Mouse (Mus musculus) heart, embryonic 13.5 days (tissue): Measurements from ENCODE around the gene Pou2f1. TPM values are rescaled to one million over a fixed set of nuclear protein-coding genes. Genes with fewer than 3 reads are reported as not detected.

Experiments
- ATAC-seq: fragments of 200-750 bp; cut with Nextera tagmentation; 2 replicates; pipeline ENCODE4 v1.8.0; 2017; ENCODE audit warnings: moderate TSS enrichment; ENCODE audit not compliant: insufficient number of reproducible peaks, low FRiP score, low TSS enrichment; ENCODE audit errors: extremely low read depth
- H3K27ac ChIP-seq: fragments of 300-500 bp; sonication (generic); replicated peaks from 2 replicates; pipeline ENCODE4 v1.5.1; 2015; ENCODE audit warnings: moderate library complexity, mild to moderate bottlenecking, inconsistent platforms
- H3K27me3 ChIP-seq: fragments of 300-500 bp; sonication (generic); replicated peaks from 2 replicates; pipeline ENCODE4 v1.6.1; 2015; ENCODE audit warnings: mild to moderate bottlenecking, inconsistent platforms
- H3K36me3 ChIP-seq: fragments of 300-500 bp; sonication (generic); 2 replicates; pipeline ENCODE4 v1.6.1; 2015; ENCODE audit warnings: mild to moderate bottlenecking, inconsistent platforms
- H3K4me1 ChIP-seq: fragments of 300-500 bp; sonication (generic); 2 replicates; pipeline ENCODE4 v1.6.1; 2015; ENCODE audit warnings: inconsistent platforms
- H3K4me2 ChIP-seq: fragments of 300-500 bp; sonication (generic); 2 replicates; pipeline ENCODE4 v1.6.1; 2015; ENCODE audit warnings: inconsistent platforms, mild to moderate bottlenecking, moderate library complexity
- H3K4me3 ChIP-seq: fragments of 300-500 bp; sonication (generic); 2 replicates; pipeline ENCODE4 v1.5.1; 2015; ENCODE audit warnings: moderate library complexity, mild to moderate bottlenecking, inconsistent platforms
- H3K9ac ChIP-seq: fragments of 300-500 bp; sonication (generic); 2 replicates; pipeline ENCODE4 v1.6.1; 2015; ENCODE audit warnings: inconsistent platforms, mild to moderate bottlenecking, moderate library complexity
- H3K9me3 ChIP-seq: fragments of 300-500 bp; sonication (generic); 2 replicates; pipeline ENCODE4 v1.6.1; 2016; ENCODE audit warnings: inconsistent platforms
- WGBS: fragments of 180-500 bp; shearing (Covaris S2); methylation state at CpG from one replicate; pipeline ENCODE4 v1.1.7; 2015; ENCODE audit warnings: mixed read lengths; 5-methylcytosine and 5-hydroxymethylcytosine counted together
- polyA plus RNA-seq: library from polyadenylated mRNA; unstranded; fragments of >200 nt; fragmentation: Nextera tagmentation; extraction: Ambion mirVana; gene quantifications from 2 replicates; pipeline ENCODE4 v1.2.1, GENCODE M21; 2015

Gene Pou2f1
- polyA plus RNA-seq, 1 experiment from 2014 or later = 9.3 TPM

DNA sequence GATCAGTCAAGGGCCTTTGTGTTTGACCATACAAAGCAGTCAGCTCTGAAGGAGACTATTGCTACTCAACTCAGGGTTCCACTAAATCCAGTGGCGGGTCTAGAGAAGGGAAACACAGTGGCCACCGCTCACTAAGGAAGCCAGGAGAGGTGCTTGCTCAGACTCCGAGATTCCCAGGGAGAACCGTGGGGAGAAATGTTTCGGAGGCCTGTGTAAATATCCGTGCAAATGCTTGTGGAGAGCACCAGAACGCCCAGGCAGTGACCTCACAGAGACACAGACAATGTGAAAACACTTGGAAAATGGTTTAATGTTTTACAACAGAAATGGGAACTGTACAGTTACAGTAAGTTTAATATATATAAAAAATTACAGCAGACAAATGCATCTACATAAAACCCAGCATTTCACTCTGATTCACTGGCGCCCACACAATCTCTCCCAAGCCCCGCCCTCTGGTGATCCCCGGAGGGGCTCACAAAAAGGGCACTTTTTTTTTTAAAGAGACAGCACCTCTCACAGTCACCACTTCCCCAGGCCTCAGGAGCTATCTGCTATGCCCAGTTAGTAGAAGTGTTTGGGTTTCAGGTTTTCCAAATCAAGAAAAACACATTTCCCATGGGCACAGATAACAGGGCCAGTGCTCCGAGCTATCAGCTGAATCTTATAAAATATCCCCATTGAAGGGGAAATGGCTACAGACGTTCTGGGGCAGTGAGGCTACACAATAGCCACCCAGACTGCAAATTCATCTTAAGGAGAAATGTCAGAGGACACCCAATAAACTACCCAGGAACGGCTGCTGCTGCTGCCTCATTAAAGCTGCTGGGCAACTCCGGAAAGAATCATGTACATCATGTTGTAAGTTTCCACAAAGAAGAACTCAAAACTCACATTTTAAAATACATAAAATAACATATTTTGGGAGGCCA lies 137.3 kb downstream of the Pou2f1 start:
- Histone ChIP-seq H3K9ac (no peak overlapping the region), H3K36me3 (peaks cover 23% of the 10 kb centered on the region; the same call in 1 of the 2 replicates), H3K4me3 (no peak overlapping the region), H3K4me1 (peaks cover 24% of the 10 kb centered on the region), H3K27ac (peak overlapping the region; percentile 4), H3K4me2 (no peak overlapping the region), H3K27me3 (no peaks in the 10 kb centered on the region), H3K9me3 (no peaks in the 10 kb centered on the region)
- ATAC-seq = no peak
- WGBS = 46% methylated on average over 14 of the region's 14 CpGs

DNA sequence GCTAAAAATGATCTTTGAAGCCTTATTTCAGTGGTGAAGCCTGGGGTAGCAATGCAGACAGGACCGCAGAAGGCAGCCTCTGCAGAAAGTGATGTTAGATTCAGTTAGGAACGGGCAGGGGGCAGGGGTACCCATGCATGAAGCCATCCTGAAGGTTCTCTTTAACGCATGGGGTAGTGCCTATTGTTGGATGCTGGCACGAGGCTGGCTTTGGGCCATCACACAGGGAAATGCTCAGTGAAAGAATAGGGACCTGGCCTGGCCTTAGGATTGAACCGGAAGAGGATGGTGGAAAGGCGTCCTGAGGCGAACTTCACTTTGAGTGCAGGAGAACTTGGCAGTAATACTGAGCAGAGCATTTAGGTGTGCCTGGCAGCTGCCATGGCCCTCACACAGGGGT lies 140.4 kb downstream of the Pou2f1 start:
- Histone ChIP-seq H3K4me3 (no peak overlapping the region), H3K9me3 (no peaks in the 10 kb centered on the region), H3K27ac (no peak overlapping the region), H3K9ac (no peak overlapping the region), H3K4me2 (no peak overlapping the region), H3K4me1 (peaks cover 24% of the 10 kb centered on the region), H3K27me3 (no peaks in the 10 kb centered on the region), H3K36me3 (peaks cover 6% of the 10 kb centered on the region; the same call in 1 of the 2 replicates)
- no peak for ATAC-seq
- WGBS = 82% methylated on average over 7 of the region's 7 CpGs

DNA sequence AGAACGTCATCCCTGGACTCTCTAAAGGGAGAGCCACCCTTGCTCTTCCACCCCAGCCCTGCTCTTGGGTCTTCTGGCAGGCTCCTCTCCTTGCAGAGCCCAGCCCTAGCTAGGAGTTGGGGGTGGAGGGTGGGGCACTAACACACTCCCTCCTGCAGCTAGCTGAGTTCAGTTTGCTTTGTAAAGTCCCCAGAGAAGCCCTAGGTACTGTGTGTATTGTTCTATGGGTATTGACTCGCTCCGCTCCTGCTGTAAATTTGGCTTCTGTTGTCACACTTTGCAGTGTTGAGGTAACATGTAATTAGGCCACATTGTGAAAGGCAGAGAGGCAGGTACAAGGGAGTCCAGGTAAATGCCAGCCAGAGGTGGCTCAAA lies 141.3 kb downstream of the Pou2f1 start:
- no peak overlapping the region for H3K27ac ChIP-seq
- WGBS = 84% methylated on average over 3 of the region's 3 CpGs

DNA sequence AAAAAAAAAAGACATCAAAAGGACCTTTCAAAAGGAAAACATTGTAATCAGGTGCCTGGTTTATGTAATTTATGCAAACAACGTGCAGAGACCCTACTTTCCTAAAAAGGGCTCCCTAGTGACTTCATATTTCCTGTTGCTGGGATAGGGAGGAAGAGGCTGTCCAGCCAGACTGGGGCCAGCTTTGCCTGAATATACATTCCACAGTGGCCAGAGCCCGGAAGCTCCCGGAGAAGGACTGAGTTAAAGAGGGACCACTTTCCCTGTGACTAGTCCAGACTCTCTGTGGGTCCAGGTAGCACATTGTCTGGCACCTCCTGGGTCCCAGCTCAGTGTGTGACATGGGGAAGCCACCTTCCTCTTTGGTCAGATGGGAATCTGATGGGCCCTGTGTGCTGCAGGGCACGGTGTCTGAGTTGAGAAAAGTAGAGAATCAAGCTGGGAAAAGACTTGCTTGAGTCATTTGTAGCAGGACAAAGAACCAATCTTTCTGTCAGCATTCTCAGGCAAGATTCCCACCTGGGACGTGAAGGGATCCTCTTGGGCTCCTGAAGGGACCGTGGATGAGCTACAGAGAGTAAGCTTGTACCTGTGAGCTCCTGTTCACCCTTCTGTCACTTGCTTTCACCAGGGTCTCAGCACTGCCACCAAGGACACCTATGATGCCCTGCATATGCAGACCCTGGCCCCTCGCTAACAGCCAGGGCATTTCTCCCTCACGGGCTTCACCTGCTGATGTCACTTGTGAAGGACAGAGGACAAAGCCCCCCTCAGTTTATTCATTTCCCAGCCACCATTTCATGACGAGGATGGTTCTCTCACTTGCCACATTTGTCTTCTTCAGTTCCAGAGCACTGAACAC lies 141.9 kb downstream of the Pou2f1 start:
- no peak overlapping the region for H3K4me2 ChIP-seq
- H3K27me3 ChIP-seq = 0 out of 2 replicates have a peak, but pooled peaks cover 3% of the 10 kb centered on the region
- ATAC-seq = no peak
- H3K27ac ChIP-seq = peak overlapping the region; percentile 31
- H3K36me3 ChIP-seq = no peaks in the 10 kb centered on the region
- no peak overlapping the region for H3K9ac ChIP-seq
- no peaks in the 10 kb centered on the region for H3K9me3 ChIP-seq
- no peak overlapping the region for H3K4me3 ChIP-seq
- H3K4me1 ChIP-seq = peaks cover 21% of the 10 kb centered on the region
- WGBS = 55% methylated on average over 9 of the region's 9 CpGs

More for the DNA sequence above, 141.3 kb downstream of the Pou2f1 start:
- no peak overlapping the region for H3K4me2 ChIP-seq
- ATAC-seq = no peak
- peaks cover 24% of the 10 kb centered on the region for H3K4me1 ChIP-seq
- no peaks in the 10 kb centered on the region for H3K9me3 ChIP-seq
- H3K27me3 ChIP-seq = no peaks in the 10 kb centered on the region
- H3K9ac ChIP-seq = no peak overlapping the region
- no peaks in the 10 kb centered on the region for H3K36me3 ChIP-seq
- no peak overlapping the region for H3K4me3 ChIP-seq

DNA sequence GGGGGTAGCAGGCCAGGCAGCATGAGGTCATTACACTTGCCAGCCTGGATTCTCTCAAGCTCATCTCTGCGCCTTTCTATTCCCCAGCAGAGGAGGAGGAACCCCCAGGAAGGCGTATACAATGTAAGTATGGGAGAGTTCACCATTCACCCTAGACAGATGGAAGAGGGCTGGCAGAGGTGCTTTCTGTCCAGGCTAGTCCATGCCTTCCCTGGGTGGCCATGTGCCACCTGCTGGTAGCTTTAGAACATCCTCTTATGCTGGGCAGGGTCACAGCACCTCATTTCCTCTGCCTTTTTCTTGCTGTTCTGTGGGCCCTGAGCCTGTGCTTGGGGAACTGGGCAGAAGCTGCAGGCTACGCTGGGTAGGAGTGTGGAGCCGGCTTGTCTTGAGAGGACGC lies 144.1 kb downstream of the Pou2f1 start:
- Histone ChIP-seq H3K9me3 (no peaks in the 10 kb centered on the region), H3K4me3 (no peak overlapping the region), H3K4me1 (peaks cover 10% of the 10 kb centered on the region; the same call in 1 of the 2 replicates), H3K27me3 (0 out of 2 replicates have a peak, but pooled peaks cover 7% of the 10 kb centered on the region), H3K9ac (no peak overlapping the region), H3K27ac (no peak overlapping the region), H3K4me2 (no peak overlapping the region), H3K36me3 (no peaks in the 10 kb centered on the region)
- no peak for ATAC-seq
- 74% methylated on average over 5 of the region's 5 CpGs for WGBS

DNA sequence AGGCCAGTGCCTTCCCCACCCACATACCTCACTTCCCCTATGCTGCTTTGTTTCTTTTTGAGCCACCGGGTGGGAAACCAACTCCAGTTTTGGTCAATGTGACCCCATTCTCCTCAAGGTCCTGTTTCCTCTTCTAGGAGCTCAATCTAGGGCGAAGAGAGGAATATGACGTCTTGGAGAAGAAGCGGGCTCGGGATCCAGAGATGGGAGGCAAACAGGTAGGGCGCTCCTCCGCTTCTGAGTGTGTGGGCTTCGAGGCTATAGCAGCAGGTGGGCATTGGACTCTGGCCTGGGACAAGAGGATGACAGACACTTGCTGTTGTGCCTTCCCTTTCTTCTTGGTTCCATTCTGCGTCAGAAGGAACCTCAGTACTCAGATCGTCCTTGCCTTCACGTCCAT lies 145.2 kb downstream of the Pou2f1 start:
- no peak overlapping the region for H3K4me2 ChIP-seq
- H3K9ac ChIP-seq = no peak overlapping the region
- H3K4me1 ChIP-seq = peaks cover 10% of the 10 kb centered on the region; the same call in 1 of the 2 replicates
- no peak overlapping the region for H3K4me3 ChIP-seq
- 83% methylated on average over 11 of the region's 11 CpGs for WGBS
- no peaks in the 10 kb centered on the region for H3K9me3 ChIP-seq
- peaks cover 16% of the 10 kb centered on the region for H3K27me3 ChIP-seq
- H3K27ac ChIP-seq = no peak overlapping the region
- H3K36me3 ChIP-seq = no peaks in the 10 kb centered on the region
- no peak for ATAC-seq

DNA sequence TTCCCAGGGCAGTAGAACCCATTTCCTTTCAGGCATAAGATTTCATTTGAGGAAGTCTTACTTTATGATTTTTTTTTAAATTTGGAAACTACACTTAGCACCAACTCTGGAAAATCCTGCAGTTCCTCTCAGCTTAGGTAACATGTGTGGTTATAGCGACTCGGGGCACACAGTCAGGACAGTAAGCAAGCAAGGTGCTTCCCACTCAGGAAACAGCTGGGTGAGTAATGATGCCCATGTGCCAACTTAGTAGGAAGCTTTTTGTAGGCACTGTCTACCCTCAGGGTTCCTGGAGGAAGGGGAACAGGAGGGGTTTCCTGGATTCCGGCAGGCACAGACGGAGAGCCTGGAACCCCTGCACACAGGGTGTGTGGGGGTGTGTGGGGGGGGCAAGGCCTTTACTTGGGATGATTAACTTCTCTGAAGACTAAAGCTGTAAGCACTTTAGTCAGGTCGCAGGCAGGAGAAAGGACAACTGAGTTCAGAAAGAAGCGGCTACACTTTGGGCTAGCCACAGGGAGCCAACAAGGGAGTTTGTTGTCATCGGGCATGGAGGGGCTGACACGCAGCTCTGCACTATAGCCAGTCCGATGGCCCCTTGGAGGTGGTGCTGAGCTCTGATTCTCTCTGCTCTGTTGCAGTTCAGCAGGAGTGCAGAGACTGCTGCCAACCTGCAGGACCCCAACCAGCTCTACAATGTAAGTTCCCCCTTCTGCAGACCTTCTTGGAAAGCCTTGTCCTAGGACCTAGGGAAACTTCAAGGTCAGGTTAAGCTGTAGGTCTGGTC lies 146.5 kb downstream of the Pou2f1 start:
- Histone ChIP-seq H3K27me3 (peaks cover 22% of the 10 kb centered on the region), H3K27ac (no peak overlapping the region), H3K4me2 (no peak overlapping the region), H3K9me3 (no peaks in the 10 kb centered on the region), H3K9ac (no peak overlapping the region), H3K36me3 (no peaks in the 10 kb centered on the region), H3K4me3 (no peak overlapping the region), H3K4me1 (peaks cover 6% of the 10 kb centered on the region; the same call in 1 of the 2 replicates)
- no peak for ATAC-seq
- 55% methylated on average over 9 of the region's 9 CpGs for WGBS

DNA sequence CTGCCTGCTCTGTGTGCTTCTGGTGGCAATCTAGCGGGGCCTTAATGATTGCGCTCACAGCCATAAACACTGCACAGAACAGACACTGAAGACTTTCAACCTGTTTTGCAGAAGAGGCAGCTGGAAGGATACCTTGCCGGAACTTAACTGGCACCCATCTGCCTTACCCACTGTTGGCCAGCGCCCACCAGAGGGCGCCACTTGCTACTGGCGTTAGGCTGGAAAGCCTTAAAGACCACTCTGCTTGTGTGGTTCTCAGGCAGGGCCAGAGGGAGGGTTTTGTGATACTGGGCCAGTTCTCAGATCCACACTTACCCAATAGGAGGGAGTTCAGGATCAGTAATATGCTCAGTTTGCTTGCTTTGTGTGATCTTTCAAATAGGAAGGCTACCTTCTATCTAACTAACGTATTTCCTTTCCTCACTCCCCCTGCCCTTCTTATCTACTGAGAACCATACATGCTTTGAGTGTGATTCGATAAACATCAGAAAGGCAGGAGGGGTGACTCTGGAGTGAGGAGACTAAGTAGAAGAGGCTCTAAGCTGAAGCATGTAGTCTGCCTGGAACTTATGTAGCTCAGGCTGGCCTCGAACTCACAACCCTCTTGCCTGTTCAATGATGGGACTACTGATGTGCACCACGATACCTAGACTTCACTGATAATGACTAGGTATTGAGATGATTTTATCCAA lies 148.6 kb downstream of the Pou2f1 start:
- H3K4me1 ChIP-seq = peaks cover 6% of the 10 kb centered on the region
- H3K9me3 ChIP-seq = no peaks in the 10 kb centered on the region
- no peak overlapping the region for H3K4me3 ChIP-seq
- H3K27me3 ChIP-seq = peaks cover 22% of the 10 kb centered on the region
- no peak overlapping the region for H3K4me2 ChIP-seq
- no peak overlapping the region for H3K27ac ChIP-seq
- 52% methylated on average over 10 of the region's 10 CpGs for WGBS
- no peaks in the 10 kb centered on the region for H3K36me3 ChIP-seq
- no peak overlapping the region for H3K9ac ChIP-seq
- ATAC-seq = no peak

DNA sequence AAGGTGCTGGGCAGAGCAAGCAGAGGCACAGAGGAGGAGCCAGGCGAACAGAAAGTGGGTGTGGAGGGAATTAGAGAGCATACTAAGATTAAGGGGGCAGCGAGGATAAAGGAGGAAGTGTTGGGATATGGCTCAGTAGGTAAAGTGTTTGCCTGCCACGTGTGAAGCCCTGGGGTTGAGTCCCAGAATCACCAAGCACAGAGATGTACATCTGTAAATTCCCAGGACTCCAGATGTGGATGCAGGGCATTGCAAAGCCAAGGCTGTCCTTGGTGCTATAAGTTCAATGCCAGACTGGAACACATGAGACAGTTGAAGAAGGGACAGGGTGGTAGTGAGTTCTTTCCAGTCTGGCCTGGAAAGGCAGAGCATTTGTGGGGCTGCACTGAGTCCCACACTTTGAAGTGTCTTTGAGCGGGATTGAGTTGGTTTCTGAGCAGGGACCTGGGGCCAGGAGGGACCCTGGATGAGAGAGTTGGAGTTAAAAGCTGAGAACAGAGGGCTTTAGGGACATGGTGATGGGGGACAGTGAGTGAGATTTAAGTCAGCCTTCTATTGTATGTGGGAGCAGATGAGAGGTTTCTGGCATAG lies 149.3 kb downstream of the Pou2f1 start:
- Histone ChIP-seq H3K9me3 (no peaks in the 10 kb centered on the region), H3K9ac (no peak overlapping the region), H3K4me2 (no peak overlapping the region), H3K27me3 (peaks cover 22% of the 10 kb centered on the region), H3K27ac (no peak overlapping the region), H3K4me1 (peaks cover 8% of the 10 kb centered on the region), H3K36me3 (no peaks in the 10 kb centered on the region), H3K4me3 (no peak overlapping the region)
- ATAC-seq = no peak
- WGBS = 57% methylated on average over 4 of the region's 4 CpGs

DNA sequence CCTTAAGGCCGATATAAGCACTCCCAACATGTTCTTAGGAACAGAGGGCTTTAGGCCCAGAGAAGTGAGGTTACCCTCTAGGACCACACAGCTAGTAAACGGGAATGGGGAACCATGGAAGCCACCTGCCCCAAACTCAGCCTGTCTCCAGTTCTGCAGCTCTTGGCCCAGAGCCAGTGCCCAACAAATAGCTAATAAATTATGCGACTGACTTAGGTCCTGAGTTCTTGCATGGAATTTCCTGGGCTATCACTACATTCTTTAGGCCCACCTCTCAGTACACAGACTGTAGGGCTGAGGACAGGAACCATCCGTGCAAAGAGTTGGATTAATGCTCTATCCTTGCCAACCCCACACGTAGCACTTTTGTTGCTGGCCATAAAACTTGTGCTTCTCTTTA lies 150.3 kb downstream of the Pou2f1 start:
- Histone ChIP-seq H3K27ac (no peak overlapping the region), H3K36me3 (no peaks in the 10 kb centered on the region), H3K27me3 (peaks cover 24% of the 10 kb centered on the region), H3K4me2 (no peak overlapping the region), H3K4me3 (no peak overlapping the region), H3K4me1 (peaks cover 8% of the 10 kb centered on the region), H3K9me3 (no peaks in the 10 kb centered on the region), H3K9ac (no peak overlapping the region)
- WGBS = 66% methylated on average over 5 of the region's 5 CpGs
- no peak for ATAC-seq
